Mouse (Mus musculus): ENCODE data around the gene Idua. TPM values are rescaled to one million over a fixed set of nuclear protein-coding genes. Genes with fewer than 3 reads are reported as not detected.
A peak's percentile ranks its signal among the peaks of the same experiment; 100 is the strongest.

The Idua gene
- polyA plus RNA-seq, 1 experiment = 4.3 TPM

- TF ChIP-seq MAX (IDR thresholded peaks at IDR 0.05; ENCODE audit: low read depth) (no peak), POLR2A (IDR thresholded peaks at IDR 0.05; ENCODE audit: insufficient read length, low read depth) (no peak)
- H3K4me2 ChIP-seq (ENCODE audit: low read depth) = no peak overlapping the region
- no peaks in the 10 kb centered on the region for H3K79me2 ChIP-seq (ENCODE audit: control insufficient read depth, insufficient read depth)
- no peaks in the 10 kb centered on the region for H3K27me3 ChIP-seq (ENCODE audit: control insufficient read depth, insufficient read depth, insufficient read length)
- H3ac ChIP-seq (ENCODE audit: control insufficient read depth, insufficient read length) = no peak overlapping the region
- peaks cover 3% of the 10 kb centered on the region for H3K36me3 ChIP-seq (ENCODE audit: control insufficient read depth, insufficient read depth)
- no peak overlapping the region for H3K4me3 ChIP-seq
Observed at GRCm38 (mm10) chr5:108647311-108647710, 12.8 kb upstream of the Idua start.

- Histone ChIP-seq H3K36me3 (ENCODE audit: control insufficient read depth, insufficient read depth) (peaks cover 3% of the 10 kb centered on the region), H3K4me3 (no peak overlapping the region)
- TF ChIP-seq E2F4 (IDR thresholded peaks at IDR 0.05; ENCODE audit: insufficient read depth) (no peak), TCF3 (IDR thresholded peaks at IDR 0.05; ENCODE audit: insufficient read length, low read depth) (no peak), REST (IDR thresholded peaks at IDR 0.05; ENCODE audit: insufficient read depth, insufficient read length) (no peak), USF1 (IDR thresholded peaks at IDR 0.05; ENCODE audit: low read depth) (no peak), POLR2AphosphoS2 (IDR thresholded peaks at IDR 0.05; ENCODE audit: insufficient read length, low read depth) (no peak), TCF12 (IDR thresholded peaks at IDR 0.05; ENCODE audit: insufficient read depth, poor library complexity, severe bottlenecking) (no peak), SRF (IDR thresholded peaks at IDR 0.05; ENCODE audit: control insufficient read depth, insufficient read length, low read depth) (no peak), MAX (IDR thresholded peaks at IDR 0.05; ENCODE audit: low read depth) (no peak), POLR2A (IDR thresholded peaks at IDR 0.05; ENCODE audit: insufficient read length, low read depth) (no peak), MYOG (IDR thresholded peaks at IDR 0.05; ENCODE audit: control insufficient read depth in 1 of 3, insufficient read depth in 1 of 3, insufficient read length in 2 of 3, low read depth in 2 of 3) (no peak), CEBPB (IDR thresholded peaks at IDR 0.05; ENCODE audit: insufficient read depth, poor library complexity, severe bottlenecking) (no peak), MYOD1 (IDR thresholded peaks at IDR 0.05; ENCODE audit: control insufficient read depth in 1 of 3, insufficient read length in 2 of 3, low read depth in 2 of 3) (no peak)
Observed at GRCm38 (mm10) chr5:108647820-108648465, 12.2 kb upstream of the Idua start.

GRCm38 (mm10) chr5:108648937-108649576, 11.1 kb upstream of the Idua start:
- Histone ChIP-seq H3ac (ENCODE audit: control insufficient read depth, insufficient read length) (no peak overlapping the region), H3K36me3 (ENCODE audit: control insufficient read depth, insufficient read depth) (no peaks in the 10 kb centered on the region), H3K4me3 (no peak overlapping the region), H3K27me3 (ENCODE audit: control insufficient read depth, insufficient read depth, insufficient read length) (no peaks in the 10 kb centered on the region), H3K79me2 (ENCODE audit: control insufficient read depth, insufficient read depth) (no peaks in the 10 kb centered on the region), H3K4me2 (ENCODE audit: low read depth) (no peak overlapping the region)
- TF ChIP-seq POLR2AphosphoS2 (IDR thresholded peaks at IDR 0.05; ENCODE audit: insufficient read length, low read depth) = peak; percentile 58
- TF ChIP-seq E2F4 (IDR thresholded peaks at IDR 0.05; ENCODE audit: insufficient read depth) = no peak

More at GRCm38 (mm10) chr5:108647820-108648465, 12.2 kb upstream of the Idua start:
- H3K79me2 ChIP-seq (ENCODE audit: control insufficient read depth, insufficient read depth) = no peaks in the 10 kb centered on the region
- H3ac ChIP-seq (ENCODE audit: control insufficient read depth, insufficient read length) = no peak overlapping the region
- no peaks in the 10 kb centered on the region for H3K27me3 ChIP-seq (ENCODE audit: control insufficient read depth, insufficient read depth, insufficient read length)
- H3K4me2 ChIP-seq (ENCODE audit: low read depth) = no peak overlapping the region

- no peaks in the 10 kb centered on the region for H3K79me2 ChIP-seq (ENCODE audit: control insufficient read depth, insufficient read depth)
- H3K4me3 ChIP-seq = no peak overlapping the region
- no peak overlapping the region for H3ac ChIP-seq (ENCODE audit: control insufficient read depth, insufficient read length)
- H3K27me3 ChIP-seq (ENCODE audit: control insufficient read depth, insufficient read depth, insufficient read length) = no peaks in the 10 kb centered on the region
- TF ChIP-seq POLR2AphosphoS2 (IDR thresholded peaks at IDR 0.05; ENCODE audit: insufficient read length, low read depth) (peak; percentile 26), USF1 (IDR thresholded peaks at IDR 0.05; ENCODE audit: low read depth) (no peak), TCF3 (IDR thresholded peaks at IDR 0.05; ENCODE audit: insufficient read length, low read depth) (no peak)
- H3K36me3 ChIP-seq (ENCODE audit: control insufficient read depth, insufficient read depth) = no peaks in the 10 kb centered on the region
- H3K4me2 ChIP-seq (ENCODE audit: low read depth) = no peak overlapping the region
Observed at GRCm38 (mm10) chr5:108650341-108650740, 9.8 kb upstream of the Idua start.

GRCm38 (mm10) chr5:108651136-108651720, 8.9 kb upstream of the Idua start:
- no peaks in the 10 kb centered on the region for H3K27me3 ChIP-seq (ENCODE audit: control insufficient read depth, insufficient read depth, insufficient read length)
- H3K4me3 ChIP-seq = no peak overlapping the region
- no peaks in the 10 kb centered on the region for H3K36me3 ChIP-seq (ENCODE audit: control insufficient read depth, insufficient read depth)
- H3ac ChIP-seq (ENCODE audit: control insufficient read depth, insufficient read length) = no peak overlapping the region
- no peak overlapping the region for H3K4me2 ChIP-seq (ENCODE audit: low read depth)
- TF ChIP-seq MYOD1 (IDR thresholded peaks at IDR 0.05; ENCODE audit: control insufficient read depth in 1 of 3, insufficient read length in 2 of 3, low read depth in 2 of 3) = no peak
- TF ChIP-seq POLR2AphosphoS2 (IDR thresholded peaks at IDR 0.05; ENCODE audit: insufficient read length, low read depth) = no peak
- TF ChIP-seq MAX (IDR thresholded peaks at IDR 0.05; ENCODE audit: low read depth) = no peak
- TF ChIP-seq USF1 (IDR thresholded peaks at IDR 0.05; ENCODE audit: low read depth) = no peak
- no peak for TF ChIP-seq E2F4 (IDR thresholded peaks at IDR 0.05; ENCODE audit: insufficient read depth)
- TF ChIP-seq REST (IDR thresholded peaks at IDR 0.05; ENCODE audit: insufficient read depth, insufficient read length) = no peak
- no peak for TF ChIP-seq CEBPB (IDR thresholded peaks at IDR 0.05; ENCODE audit: insufficient read depth, poor library complexity, severe bottlenecking)
- no peak for TF ChIP-seq SRF (IDR thresholded peaks at IDR 0.05; ENCODE audit: control insufficient read depth, insufficient read length, low read depth)
- TF ChIP-seq TCF12 (IDR thresholded peaks at IDR 0.05; ENCODE audit: insufficient read depth, poor library complexity, severe bottlenecking) = no peak
- no peak for TF ChIP-seq MYOG (IDR thresholded peaks at IDR 0.05; ENCODE audit: control insufficient read depth in 1 of 3, insufficient read depth in 1 of 3, insufficient read length in 2 of 3, low read depth in 2 of 3)
- TF ChIP-seq TCF3 (IDR thresholded peaks at IDR 0.05; ENCODE audit: insufficient read length, low read depth) = no peak
- TF ChIP-seq POLR2A (IDR thresholded peaks at IDR 0.05; ENCODE audit: insufficient read length, low read depth) = no peak
- no peaks in the 10 kb centered on the region for H3K79me2 ChIP-seq (ENCODE audit: control insufficient read depth, insufficient read depth)

Measured in myocyte (in vitro differentiated cells).